Mouse (Mus musculus) limb, embryonic 15.5 days (tissue): ENCODE data around the gene E2f3. TPM values are rescaled to one million over a fixed set of nuclear protein-coding genes. Genes with fewer than 3 reads are reported as not detected.

Experiments
- ATAC-seq: fragments of 200-750 bp; cut with Nextera tagmentation; 2 replicates; pipeline ENCODE4 v1.8.0; 2017; ENCODE audit warnings: low read depth, moderate TSS enrichment; ENCODE audit not compliant: insufficient number of reproducible peaks, low FRiP score, low TSS enrichment
- H3K27ac ChIP-seq: fragments of 300-500 bp; sonication (generic); 2 replicates; pipeline ENCODE4 v1.5.1; 2015; ENCODE audit warnings: moderate library complexity, mild to moderate bottlenecking, inconsistent platforms
- H3K27me3 ChIP-seq: fragments of 300-500 bp; sonication (generic); 2 replicates; pipeline ENCODE4 v1.6.1; 2015; ENCODE audit warnings: inconsistent platforms
- H3K36me3 ChIP-seq: fragments of 300-500 bp; sonication (generic); 2 replicates; pipeline ENCODE4 v1.6.1; 2015; ENCODE audit warnings: inconsistent platforms
- H3K4me1 ChIP-seq: fragments of 300-500 bp; sonication (generic); 2 replicates; pipeline ENCODE4 v1.6.1; 2015; ENCODE audit warnings: inconsistent platforms
- H3K4me2 ChIP-seq: fragments of 300-500 bp; sonication (generic); 2 replicates; pipeline ENCODE4 v1.6.1; 2015; ENCODE audit warnings: mild to moderate bottlenecking, inconsistent platforms
- H3K4me3 ChIP-seq: fragments of 300-500 bp; sonication (generic); 2 replicates; pipeline ENCODE4 v1.5.1; 2015; ENCODE audit warnings: mild to moderate bottlenecking, inconsistent platforms
- H3K9ac ChIP-seq: fragments of 300-500 bp; sonication (generic); 2 replicates; pipeline ENCODE4 v1.6.1; 2015; ENCODE audit warnings: inconsistent platforms
- H3K9me3 ChIP-seq: fragments of 300-500 bp; sonication (generic); 2 replicates; pipeline ENCODE4 v1.6.1; 2016; ENCODE audit warnings: inconsistent platforms
- WGBS: fragments of 180-500 bp; shearing (Covaris S2); methylation state at CpG from one replicate; pipeline ENCODE4 v1.1.7; 2015; 5-methylcytosine and 5-hydroxymethylcytosine counted together
- polyA plus RNA-seq: library from polyadenylated mRNA; unstranded; fragments of >200 nt; fragmentation: Nextera tagmentation; extraction: Ambion mirVana; gene quantifications from 2 replicates; pipeline ENCODE4 v1.2.1, GENCODE M21; 2015

Gene E2f3
- polyA plus RNA-seq, 1 experiment from 2014 or later, result 9.4 TPM

DNA sequence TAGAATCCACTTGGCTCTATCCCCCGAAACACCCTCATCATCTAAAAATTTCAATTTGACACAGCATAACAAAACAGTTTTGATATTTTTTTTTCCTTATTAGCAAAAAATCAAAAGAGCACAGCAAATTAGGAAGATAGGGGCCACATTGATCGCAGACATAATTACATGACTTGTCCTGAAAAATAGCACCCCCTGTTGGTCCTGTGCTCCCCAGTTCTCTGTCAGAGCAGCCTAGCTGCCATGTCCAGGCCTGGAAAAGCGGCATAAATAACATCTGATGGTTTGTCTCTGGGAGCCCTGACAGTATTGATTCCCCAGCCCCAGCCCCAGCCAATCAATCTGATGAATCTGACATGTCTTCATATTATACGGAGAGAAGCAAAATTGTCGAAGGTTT lies 11.8 kb downstream of the E2f3 start:
- no peak overlapping the region for H3K9ac ChIP-seq
- no peaks in the 10 kb centered on the region for H3K4me1 ChIP-seq
- ATAC-seq, result no peak
- H3K27ac ChIP-seq, result no peak overlapping the region
- no peak overlapping the region for H3K4me3 ChIP-seq
- 84% methylated on average over 5 of the region's 5 CpGs for WGBS
- no peaks in the 10 kb centered on the region for H3K27me3 ChIP-seq
- H3K9me3 ChIP-seq, result no peaks in the 10 kb centered on the region
- H3K36me3 ChIP-seq, result 0 out of 2 replicates have a peak, but pooled peaks cover 7% of the 10 kb centered on the region
- no peak overlapping the region for H3K4me2 ChIP-seq

DNA sequence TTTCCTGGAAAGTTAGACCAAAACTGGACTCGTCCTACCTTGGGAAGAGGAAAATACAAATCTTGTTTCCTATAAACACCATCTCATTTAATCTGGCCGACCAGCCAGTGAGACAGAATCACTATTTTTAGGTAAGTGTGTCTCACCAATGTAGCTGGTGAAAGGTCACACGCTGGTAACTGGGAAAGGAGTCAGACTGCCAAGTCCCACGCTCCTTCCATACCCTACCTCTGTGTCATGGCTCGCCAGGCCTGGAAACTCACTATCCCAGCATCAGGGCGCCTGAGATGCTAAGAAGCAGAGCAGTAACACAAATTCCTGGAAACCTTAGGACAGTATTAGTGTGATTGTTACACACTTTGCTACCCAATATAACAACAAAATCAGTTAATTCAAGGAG lies 12.3 kb downstream of the E2f3 start:
- no peak overlapping the region for H3K4me3 ChIP-seq
- 92% methylated on average over 6 of the region's 6 CpGs for WGBS
- H3K9me3 ChIP-seq, result no peaks in the 10 kb centered on the region
- no peaks in the 10 kb centered on the region for H3K4me1 ChIP-seq
- H3K9ac ChIP-seq, result no peak overlapping the region
- H3K4me2 ChIP-seq, result no peak overlapping the region
- H3K27me3 ChIP-seq, result no peaks in the 10 kb centered on the region
- ATAC-seq, result no peak
- no peak overlapping the region for H3K27ac ChIP-seq
- 0 out of 2 replicates have a peak, but pooled peaks cover 7% of the 10 kb centered on the region for H3K36me3 ChIP-seq

GRCm38 (mm10) chr13:29970333-29970732 lies 15.5 kb downstream of the E2f3 start:
- no peaks in the 10 kb centered on the region for H3K27me3 ChIP-seq
- no peak overlapping the region for H3K27ac ChIP-seq
- 0 out of 2 replicates have a peak, but pooled peaks cover 3% of the 10 kb centered on the region for H3K36me3 ChIP-seq
- H3K9ac ChIP-seq, result no peak overlapping the region
- H3K4me2 ChIP-seq, result no peak overlapping the region
- H3K4me1 ChIP-seq, result no peaks in the 10 kb centered on the region
- no peaks in the 10 kb centered on the region for H3K9me3 ChIP-seq
- no peak overlapping the region for H3K4me3 ChIP-seq
- no peak for ATAC-seq
- WGBS, result 84% methylated on average over 7 of the region's 7 CpGs

DNA sequence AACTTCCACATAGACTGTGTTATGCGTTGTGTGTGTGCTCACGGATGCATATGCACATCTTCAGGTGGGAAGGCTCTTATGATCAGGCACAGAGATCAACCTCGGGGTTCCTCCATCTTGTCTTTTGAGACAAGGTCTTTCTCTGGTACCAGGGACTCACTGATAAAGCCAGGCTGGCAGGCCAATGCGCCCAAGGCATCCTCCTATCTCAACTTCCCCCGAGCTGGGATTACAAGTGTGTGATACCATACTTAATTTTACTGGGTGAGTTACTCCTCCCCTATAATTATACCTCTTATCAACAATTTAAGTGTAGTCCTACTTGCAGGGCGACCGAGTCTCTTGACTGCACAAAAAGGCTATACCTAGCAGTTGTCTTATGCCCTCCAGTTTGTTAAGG lies 17.2 kb downstream of the E2f3 start:
- Histone ChIP-seq H3K4me3 (no peak overlapping the region), H3K4me1 (no peaks in the 10 kb centered on the region), H3K27me3 (no peaks in the 10 kb centered on the region), H3K27ac (no peak overlapping the region), H3K9me3 (no peaks in the 10 kb centered on the region), H3K4me2 (no peak overlapping the region), H3K36me3 (0 out of 2 replicates have a peak, but pooled peaks cover 3% of the 10 kb centered on the region), H3K9ac (no peak overlapping the region)
- ATAC-seq, result no peak
- 87% methylated on average over 7 of the region's 7 CpGs for WGBS

GRCm38 (mm10) chr13:29967367-29967766 lies 18.5 kb downstream of the E2f3 start:
- no peaks in the 10 kb centered on the region for H3K4me1 ChIP-seq
- no peak overlapping the region for H3K27ac ChIP-seq
- no peak overlapping the region for H3K4me3 ChIP-seq
- H3K9me3 ChIP-seq, result no peaks in the 10 kb centered on the region
- no peak overlapping the region for H3K4me2 ChIP-seq
- H3K9ac ChIP-seq, result no peak overlapping the region
- no peak for ATAC-seq
- no peaks in the 10 kb centered on the region for H3K27me3 ChIP-seq
- WGBS, result 81% methylated on average over 5 of the region's 5 CpGs
- H3K36me3 ChIP-seq, result 0 out of 2 replicates have a peak, but pooled peaks cover 3% of the 10 kb centered on the region

DNA sequence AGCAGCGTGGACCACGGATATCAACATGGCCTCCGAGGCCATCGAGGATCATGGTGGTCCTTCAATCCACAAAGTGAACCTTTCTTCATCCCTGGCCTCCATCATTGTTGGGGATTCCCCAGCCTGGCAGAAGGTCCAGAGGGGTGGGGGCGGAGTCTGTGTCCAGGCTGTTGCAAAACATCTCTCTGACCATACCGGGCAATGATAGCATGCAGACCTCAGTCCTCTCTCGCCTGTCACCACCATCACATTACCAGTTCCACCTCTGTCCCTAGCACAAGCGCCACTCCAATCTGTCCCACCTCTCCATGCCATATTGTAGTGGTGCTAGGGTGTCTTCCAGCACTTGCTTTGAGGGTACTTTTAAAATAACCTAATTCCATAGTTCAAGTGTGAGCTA lies 18.9 kb downstream of the E2f3 start:
- H3K27ac ChIP-seq, result no peak overlapping the region
- no peak overlapping the region for H3K9ac ChIP-seq
- no peak for ATAC-seq
- 0 out of 2 replicates have a peak, but pooled peaks cover 3% of the 10 kb centered on the region for H3K36me3 ChIP-seq
- H3K9me3 ChIP-seq, result no peaks in the 10 kb centered on the region
- H3K4me1 ChIP-seq, result no peaks in the 10 kb centered on the region
- H3K4me2 ChIP-seq, result no peak overlapping the region
- no peaks in the 10 kb centered on the region for H3K27me3 ChIP-seq
- H3K4me3 ChIP-seq, result no peak overlapping the region
- 96% methylated on average over 8 of the region's 8 CpGs for WGBS

GRCm38 (mm10) chr13:29964087-29964486 lies 21.8 kb downstream of the E2f3 start:
- Histone ChIP-seq H3K27me3 (no peaks in the 10 kb centered on the region), H3K4me1 (no peaks in the 10 kb centered on the region), H3K36me3 (0 out of 2 replicates have a peak, but pooled peaks cover 3% of the 10 kb centered on the region), H3K9me3 (no peaks in the 10 kb centered on the region), H3K9ac (no peak overlapping the region), H3K4me2 (no peak overlapping the region), H3K4me3 (no peak overlapping the region), H3K27ac (no peak overlapping the region)
- WGBS, result 95% methylated on average over 6 of the region's 6 CpGs
- ATAC-seq, result no peak

GRCm38 (mm10) chr13:29960416-29960815 lies 25.4 kb downstream of the E2f3 start:
- no peaks in the 10 kb centered on the region for H3K36me3 ChIP-seq
- no peak overlapping the region for H3K4me3 ChIP-seq
- H3K4me2 ChIP-seq, result no peak overlapping the region
- 89% methylated on average over 6 of the region's 6 CpGs for WGBS
- no peak for ATAC-seq
- no peak overlapping the region for H3K9ac ChIP-seq
- no peaks in the 10 kb centered on the region for H3K9me3 ChIP-seq
- peaks cover 7% of the 10 kb centered on the region for H3K4me1 ChIP-seq
- no peak overlapping the region for H3K27ac ChIP-seq
- no peaks in the 10 kb centered on the region for H3K27me3 ChIP-seq

GRCm38 (mm10) chr13:29957731-29958254 lies 28.1 kb downstream of the E2f3 start:
- Histone ChIP-seq H3K4me2 (no peak overlapping the region), H3K9me3 (no peaks in the 10 kb centered on the region), H3K9ac (no peak overlapping the region), H3K27me3 (no peaks in the 10 kb centered on the region), H3K27ac (no peak overlapping the region), H3K4me1 (peaks cover 7% of the 10 kb centered on the region), H3K36me3 (no peaks in the 10 kb centered on the region), H3K4me3 (no peak overlapping the region)
- ATAC-seq, result no peak
- WGBS, result 39% methylated on average over 9 of the region's 9 CpGs

DNA sequence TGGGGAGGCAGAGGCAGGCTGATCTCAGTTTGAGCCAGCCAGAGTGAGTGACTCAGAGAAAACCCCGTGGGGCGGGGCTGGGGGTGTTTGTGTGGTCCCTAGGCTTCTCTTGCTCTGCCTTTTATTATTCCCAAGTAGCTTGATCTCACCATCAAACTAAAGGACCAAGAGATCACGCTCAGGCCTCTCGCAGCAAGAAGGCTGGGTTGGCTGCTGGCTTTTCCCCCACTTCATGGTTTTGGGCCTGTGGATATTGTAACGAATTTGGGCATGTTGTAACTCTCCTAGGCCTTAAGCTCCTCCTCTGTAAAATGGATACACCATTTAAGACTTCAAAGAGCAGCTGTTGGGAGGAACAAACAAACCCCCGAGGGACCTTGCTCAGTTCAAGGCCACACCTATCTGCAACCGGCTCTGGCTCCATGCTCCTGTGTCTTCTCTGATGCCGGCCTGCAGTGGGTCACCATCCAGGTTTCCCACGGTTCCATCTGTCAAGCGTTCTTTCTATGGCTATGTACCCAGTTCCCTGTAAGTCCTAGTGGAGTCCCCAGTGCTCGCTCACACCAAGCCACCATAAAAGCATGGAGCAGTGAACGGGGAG lies 28.9 kb downstream of the E2f3 start:
- H3K27me3 ChIP-seq, result no peaks in the 10 kb centered on the region
- no peak overlapping the region for H3K4me3 ChIP-seq
- ATAC-seq, result no peak
- 81% methylated on average over 12 of the region's 12 CpGs for WGBS
- H3K9ac ChIP-seq, result no peak overlapping the region
- no peak overlapping the region for H3K27ac ChIP-seq
- H3K4me1 ChIP-seq, result peaks cover 7% of the 10 kb centered on the region
- H3K9me3 ChIP-seq, result no peaks in the 10 kb centered on the region
- no peak overlapping the region for H3K4me2 ChIP-seq
- no peaks in the 10 kb centered on the region for H3K36me3 ChIP-seq

DNA sequence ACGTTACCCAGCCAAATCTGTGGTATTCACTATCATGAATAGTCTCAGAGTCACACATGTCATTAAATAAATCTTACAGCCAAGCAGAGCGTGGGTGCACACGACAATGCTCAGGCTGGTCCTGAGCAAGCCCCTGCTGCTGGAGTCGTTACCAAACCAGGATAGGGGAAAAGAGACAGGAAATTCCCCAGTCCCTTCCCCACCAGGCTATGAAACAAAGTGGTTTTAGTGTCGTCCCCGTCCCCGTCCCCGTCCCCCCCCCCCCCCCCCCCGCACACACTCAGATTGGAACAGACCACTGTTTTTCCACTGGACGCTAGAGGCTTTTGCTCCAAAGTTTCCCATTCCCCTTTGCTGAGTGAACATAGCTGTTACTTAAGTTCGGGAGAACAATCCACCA lies 30.6 kb downstream of the E2f3 start:
- 0 out of 2 replicates have a peak, but pooled peaks cover 10% of the 10 kb centered on the region for H3K36me3 ChIP-seq
- WGBS, result 60% methylated on average over 10 of the region's 11 CpGs
- ATAC-seq, result no peak

GRCm38 (mm10) chr13:29954741-29955140 lies 31.1 kb downstream of the E2f3 start:
- H3K4me2 ChIP-seq, result no peak overlapping the region
- H3K9ac ChIP-seq, result no peak overlapping the region
- no peaks in the 10 kb centered on the region for H3K9me3 ChIP-seq
- H3K4me3 ChIP-seq, result no peak overlapping the region
- ATAC-seq, result no peak
- 84% methylated on average over 10 of the region's 10 CpGs for WGBS
- no peak overlapping the region for H3K27ac ChIP-seq
- peaks cover 7% of the 10 kb centered on the region for H3K4me1 ChIP-seq
- 0 out of 2 replicates have a peak, but pooled peaks cover 13% of the 10 kb centered on the region for H3K36me3 ChIP-seq
- H3K27me3 ChIP-seq, result no peaks in the 10 kb centered on the region

More for the DNA sequence above, 30.6 kb downstream of the E2f3 start:
- no peaks in the 10 kb centered on the region for H3K27me3 ChIP-seq
- no peak overlapping the region for H3K4me3 ChIP-seq
- no peak overlapping the region for H3K9ac ChIP-seq
- no peak overlapping the region for H3K27ac ChIP-seq
- H3K4me2 ChIP-seq, result no peak overlapping the region
- peaks cover 7% of the 10 kb centered on the region for H3K4me1 ChIP-seq
- no peaks in the 10 kb centered on the region for H3K9me3 ChIP-seq
